Mouse (Mus musculus) hindbrain, embryonic 15.5 days (tissue): Measurements from ENCODE around the gene Fam172a. TPM values are rescaled to one million over a fixed set of nuclear protein-coding genes. Genes with fewer than 3 reads are reported as not detected.

Experiments used
- ATAC-seq: fragments of 200-750 bp; cut with Nextera tagmentation; 2 replicates; pipeline ENCODE4 v1.8.0; 2017; ENCODE audit warnings: low read depth, moderate number of reproducible peaks, moderate TSS enrichment; ENCODE audit not compliant: low FRiP score
- H3K27ac ChIP-seq: fragments of 300-500 bp; sonication (generic); replicated peaks from 2 replicates; pipeline ENCODE4 v1.5.1; 2015; ENCODE audit warnings: mild to moderate bottlenecking, inconsistent platforms
- H3K27me3 ChIP-seq: fragments of 300-500 bp; sonication (generic); 2 replicates; pipeline ENCODE4 v1.6.1; 2015; ENCODE audit warnings: control low read depth, inconsistent platforms
- H3K36me3 ChIP-seq: fragments of 300-500 bp; sonication (generic); 2 replicates; pipeline ENCODE4 v1.6.1; 2015; ENCODE audit warnings: control low read depth, inconsistent platforms
- H3K4me1 ChIP-seq: fragments of 300-500 bp; sonication (generic); replicated peaks from 2 replicates; pipeline ENCODE4 v1.6.1; 2015; ENCODE audit warnings: control low read depth, inconsistent platforms
- H3K4me2 ChIP-seq: fragments of 300-500 bp; sonication (generic); 2 replicates; pipeline ENCODE4 v1.6.1; 2015; ENCODE audit warnings: moderate library complexity, mild to moderate bottlenecking, inconsistent platforms
- H3K4me3 ChIP-seq: fragments of 300-500 bp; sonication (generic); 2 replicates; pipeline ENCODE4 v1.5.1; 2015; ENCODE audit warnings: mild to moderate bottlenecking, inconsistent platforms
- H3K9ac ChIP-seq: fragments of 300-500 bp; sonication (generic); 2 replicates; pipeline ENCODE4 v1.6.1; 2015; ENCODE audit warnings: inconsistent platforms
- H3K9me3 ChIP-seq: fragments of 300-500 bp; sonication (generic); 2 replicates; pipeline ENCODE4 v1.6.1; 2016; ENCODE audit warnings: control low read depth, inconsistent platforms
- WGBS: fragments of 180-500 bp; shearing (Covaris S2); methylation state at CpG from one replicate; pipeline ENCODE4 v1.1.7; 2015; 5-methylcytosine and 5-hydroxymethylcytosine counted together
- polyA plus RNA-seq: library from polyadenylated mRNA; unstranded; fragments of >200 nt; fragmentation: Nextera tagmentation; extraction: Ambion mirVana; gene quantifications from 2 replicates; pipeline ENCODE4 v1.2.1, GENCODE M21; 2015

Gene Fam172a
- polyA plus RNA-seq, 1 experiment from 2014 or later: 38.2 TPM

DNA sequence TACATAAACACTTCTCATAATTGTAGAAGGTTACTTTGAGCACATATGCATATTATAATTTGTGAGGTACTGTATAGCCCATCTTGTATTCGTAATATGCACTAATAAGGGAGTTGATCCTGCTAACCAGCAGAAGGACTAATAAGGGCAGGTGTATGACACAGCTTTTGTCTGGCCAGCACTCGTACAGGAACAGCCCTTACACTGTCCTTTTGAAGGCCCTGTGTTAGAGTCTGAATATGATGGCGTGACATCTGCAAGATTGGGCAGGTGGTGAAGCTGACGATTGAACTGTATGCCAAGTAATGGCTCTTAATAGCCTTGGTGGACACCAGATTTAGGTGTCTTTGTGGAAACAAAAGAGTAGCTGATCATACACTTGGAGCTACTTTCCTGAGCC lies 176.3 kb downstream of the Fam172a start:
- Histone ChIP-seq H3K4me1 (no peaks in the 10 kb centered on the region), H3K36me3 (no peaks in the 10 kb centered on the region), H3K4me2 (no peak overlapping the region), H3K9me3 (no peaks in the 10 kb centered on the region), H3K27ac (no peak overlapping the region), H3K27me3 (no peaks in the 10 kb centered on the region), H3K9ac (no peak overlapping the region), H3K4me3 (no peak overlapping the region)
- WGBS: 55% methylated on average over 4 of the region's 4 CpGs
- 0 out of 2 replicates have a peak, but pooled peaks have one; percentile 42 for ATAC-seq

DNA sequence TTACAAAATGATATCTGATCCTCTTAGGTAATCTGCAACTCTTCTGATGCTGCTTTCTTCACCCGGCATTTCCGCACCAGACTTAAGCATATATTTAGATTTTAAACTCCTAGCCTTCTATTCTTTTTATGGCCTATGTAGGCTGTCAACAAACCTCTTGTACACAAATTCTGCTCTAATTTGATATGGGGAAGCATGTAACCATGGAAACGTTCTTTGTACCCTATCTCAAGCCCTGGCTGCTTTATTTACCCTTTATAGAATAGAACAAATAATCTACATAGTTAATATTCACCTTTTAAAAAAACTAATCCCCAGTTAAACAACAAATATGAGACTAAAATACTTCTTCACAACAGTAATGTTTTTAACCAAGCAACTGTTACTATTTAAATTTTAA lies 176.7 kb downstream of the Fam172a start:
- Histone ChIP-seq H3K4me2 (no peak overlapping the region), H3K4me3 (no peak overlapping the region), H3K36me3 (no peaks in the 10 kb centered on the region), H3K9me3 (no peaks in the 10 kb centered on the region), H3K4me1 (no peaks in the 10 kb centered on the region), H3K27me3 (no peaks in the 10 kb centered on the region), H3K9ac (no peak overlapping the region), H3K27ac (no peak overlapping the region)
- WGBS: 75% methylated on average over 3 of the region's 3 CpGs
- no peak for ATAC-seq

DNA sequence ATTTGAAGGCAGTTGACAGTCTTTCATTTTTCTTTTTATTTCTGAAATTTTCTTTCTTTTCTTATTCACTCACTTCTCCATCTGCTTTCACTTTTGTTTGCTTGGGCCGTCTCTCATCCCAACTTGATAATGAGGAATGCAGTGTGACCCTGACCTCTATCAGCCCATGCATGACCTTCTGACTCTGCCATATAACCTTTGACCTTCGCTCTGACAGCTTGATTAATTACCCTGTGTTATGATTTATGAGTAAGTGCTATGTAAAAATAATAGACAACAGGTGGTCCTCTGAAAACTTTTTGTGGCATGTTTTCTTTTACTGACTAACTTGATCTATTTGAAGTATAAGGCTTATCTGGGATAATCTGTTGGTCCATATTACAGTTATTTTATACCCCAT lies 195.8 kb downstream of the Fam172a start:
- Histone ChIP-seq H3K27me3 (no peaks in the 10 kb centered on the region), H3K4me1 (peaks cover 3% of the 10 kb centered on the region), H3K4me2 (no peak overlapping the region), H3K9me3 (no peaks in the 10 kb centered on the region), H3K36me3 (no peaks in the 10 kb centered on the region), H3K27ac (no peak overlapping the region), H3K4me3 (no peak overlapping the region), H3K9ac (no peak overlapping the region)
- 28% methylated on average over 2 of the region's 2 CpGs for WGBS
- no peak for ATAC-seq

DNA sequence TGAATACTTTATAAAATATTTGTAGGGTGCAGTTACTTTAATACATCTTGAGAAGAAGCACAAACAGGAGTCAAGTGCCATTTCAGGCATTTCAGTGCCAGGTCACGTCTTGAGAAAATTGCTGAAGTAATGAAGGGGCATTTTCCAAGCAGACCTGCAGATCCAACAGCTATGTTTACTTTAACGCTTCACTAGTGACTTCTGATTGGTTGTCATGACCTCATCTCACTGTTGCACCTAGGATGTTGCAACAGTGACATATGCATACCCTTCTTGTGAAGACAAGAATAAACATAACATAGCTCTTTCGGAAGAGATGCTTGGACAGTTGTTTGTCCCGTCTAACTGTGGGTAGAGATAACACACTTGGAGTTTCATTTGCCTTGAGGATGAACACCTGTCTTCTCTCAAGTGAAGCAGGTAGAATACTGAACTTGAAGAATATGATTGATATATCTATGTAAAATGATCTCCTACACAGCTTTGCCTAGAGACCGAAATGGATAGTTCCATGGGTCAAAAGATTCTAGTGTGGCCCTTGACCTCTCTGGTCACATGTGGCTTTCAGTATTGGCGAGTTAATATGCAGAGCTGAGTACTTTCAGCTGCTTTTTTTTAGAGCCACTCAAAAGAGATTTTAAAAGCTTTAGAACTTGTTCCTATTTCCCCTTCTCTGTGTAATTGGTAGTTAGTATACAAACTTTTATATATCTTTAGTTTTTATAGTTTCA lies 196.4 kb downstream of the Fam172a start:
- H3K27me3 ChIP-seq: no peaks in the 10 kb centered on the region
- no peak overlapping the region for H3K4me3 ChIP-seq
- H3K9me3 ChIP-seq: no peaks in the 10 kb centered on the region
- no peaks in the 10 kb centered on the region for H3K36me3 ChIP-seq
- H3K4me2 ChIP-seq: no peak overlapping the region
- 45% methylated on average over 6 of the region's 6 CpGs for WGBS
- H3K4me1 ChIP-seq: no peaks in the 10 kb centered on the region
- ATAC-seq: no peak
- no peak overlapping the region for H3K27ac ChIP-seq
- no peak overlapping the region for H3K9ac ChIP-seq

DNA sequence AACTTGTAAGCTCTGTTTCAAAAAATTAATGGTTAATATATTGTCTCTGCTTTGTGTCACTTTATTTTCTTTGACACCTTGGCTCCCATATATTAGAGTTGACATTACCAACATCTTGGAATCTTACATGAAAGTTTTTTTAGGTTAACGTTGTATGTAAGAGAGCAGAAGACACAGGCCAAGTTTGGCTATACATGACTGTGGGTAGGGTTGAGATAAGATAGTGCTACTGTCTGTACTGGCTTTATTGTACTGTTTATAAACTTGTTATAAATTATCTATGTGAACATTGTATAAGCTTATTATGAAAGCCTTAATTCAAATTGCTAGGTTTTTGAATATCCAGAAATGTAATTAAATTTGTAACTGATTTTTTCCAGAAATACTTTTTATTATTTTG lies 197.9 kb downstream of the Fam172a start:
- H3K4me2 ChIP-seq: no peak overlapping the region
- H3K4me3 ChIP-seq: no peak overlapping the region
- no peak overlapping the region for H3K9ac ChIP-seq
- H3K27ac ChIP-seq: no peak overlapping the region
- no peak for ATAC-seq
- 72% methylated on average over 1 of the region's 1 CpGs for WGBS
- H3K36me3 ChIP-seq: no peaks in the 10 kb centered on the region
- H3K4me1 ChIP-seq: no peaks in the 10 kb centered on the region
- H3K27me3 ChIP-seq: no peaks in the 10 kb centered on the region
- no peaks in the 10 kb centered on the region for H3K9me3 ChIP-seq

DNA sequence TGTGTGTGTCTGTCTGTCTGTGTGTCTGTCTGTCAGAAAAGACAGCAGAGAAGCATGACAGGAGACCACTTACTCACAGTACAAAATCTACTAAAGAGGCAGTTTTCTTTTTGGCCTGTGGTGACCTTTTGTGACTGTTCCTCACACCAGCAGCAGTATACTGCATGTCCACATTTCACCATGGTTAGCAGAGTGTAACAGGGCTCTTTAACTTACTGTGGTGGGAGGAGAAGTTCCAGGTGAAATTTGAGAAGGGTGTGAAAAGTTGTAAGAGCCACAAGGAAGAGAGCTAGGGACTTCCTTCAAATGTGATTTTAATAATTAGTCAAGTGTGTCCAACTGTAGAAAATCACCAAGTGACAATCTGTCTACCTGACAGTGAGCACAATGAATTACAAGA lies 199.0 kb downstream of the Fam172a start:
- H3K4me3 ChIP-seq: no peak overlapping the region
- no peaks in the 10 kb centered on the region for H3K4me1 ChIP-seq
- H3K9me3 ChIP-seq: no peaks in the 10 kb centered on the region
- no peak overlapping the region for H3K27ac ChIP-seq
- no peaks in the 10 kb centered on the region for H3K36me3 ChIP-seq
- no peaks in the 10 kb centered on the region for H3K27me3 ChIP-seq
- no peak overlapping the region for H3K4me2 ChIP-seq
- H3K9ac ChIP-seq: no peak overlapping the region
- ATAC-seq: no peak

DNA sequence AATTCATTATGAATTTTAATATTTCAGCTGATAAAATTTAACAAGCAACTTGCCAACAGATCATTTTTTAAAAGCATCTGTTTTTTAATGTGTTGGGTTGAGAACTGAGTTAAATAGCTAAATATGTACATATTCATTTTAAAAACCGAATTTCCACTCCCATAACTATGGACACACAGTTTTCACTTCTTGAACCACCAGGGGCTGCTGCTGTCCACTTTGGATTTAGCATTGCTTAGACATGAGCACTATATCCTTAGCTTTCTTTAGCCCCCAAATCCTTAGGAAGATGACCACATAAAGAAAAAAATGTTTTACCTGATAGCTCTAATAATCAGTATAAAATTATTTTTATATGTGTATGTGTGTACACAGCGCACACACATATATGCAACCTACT lies 207.4 kb downstream of the Fam172a start:
- H3K4me3 ChIP-seq: no peak overlapping the region
- no peak overlapping the region for H3K27ac ChIP-seq
- no peak overlapping the region for H3K9ac ChIP-seq
- no peaks in the 10 kb centered on the region for H3K4me1 ChIP-seq
- no peaks in the 10 kb centered on the region for H3K36me3 ChIP-seq
- ATAC-seq: no peak
- WGBS: 86% methylated on average over 2 of the region's 2 CpGs
- H3K4me2 ChIP-seq: no peak overlapping the region
- H3K9me3 ChIP-seq: no peaks in the 10 kb centered on the region
- no peaks in the 10 kb centered on the region for H3K27me3 ChIP-seq

DNA sequence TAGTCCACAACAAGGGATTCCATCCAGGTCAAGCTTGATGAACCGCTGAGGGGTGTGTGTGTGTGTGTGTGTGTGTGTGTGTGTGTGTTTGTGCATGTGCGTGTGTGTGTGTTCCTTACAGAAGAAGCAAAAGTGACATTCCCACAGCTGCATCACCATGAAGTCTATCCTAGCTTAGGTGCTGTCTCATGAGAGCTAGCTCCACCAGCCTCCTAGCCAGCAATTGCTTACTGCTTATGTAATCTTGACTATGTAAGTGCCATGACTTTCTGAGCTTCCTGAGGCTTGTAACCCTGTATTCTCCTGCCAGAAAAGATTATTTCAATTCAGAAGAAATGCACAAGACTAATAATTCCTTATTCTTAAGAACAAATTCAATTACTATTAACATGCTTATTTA lies 221.0 kb downstream of the Fam172a start:
- 96% methylated on average over 2 of the region's 2 CpGs for WGBS
- H3K9me3 ChIP-seq: no peaks in the 10 kb centered on the region
- H3K4me1 ChIP-seq: no peaks in the 10 kb centered on the region
- H3K9ac ChIP-seq: no peak overlapping the region
- no peak for ATAC-seq
- H3K36me3 ChIP-seq: no peaks in the 10 kb centered on the region
- H3K4me2 ChIP-seq: no peak overlapping the region
- H3K4me3 ChIP-seq: no peak overlapping the region
- no peak overlapping the region for H3K27ac ChIP-seq
- no peaks in the 10 kb centered on the region for H3K27me3 ChIP-seq

DNA sequence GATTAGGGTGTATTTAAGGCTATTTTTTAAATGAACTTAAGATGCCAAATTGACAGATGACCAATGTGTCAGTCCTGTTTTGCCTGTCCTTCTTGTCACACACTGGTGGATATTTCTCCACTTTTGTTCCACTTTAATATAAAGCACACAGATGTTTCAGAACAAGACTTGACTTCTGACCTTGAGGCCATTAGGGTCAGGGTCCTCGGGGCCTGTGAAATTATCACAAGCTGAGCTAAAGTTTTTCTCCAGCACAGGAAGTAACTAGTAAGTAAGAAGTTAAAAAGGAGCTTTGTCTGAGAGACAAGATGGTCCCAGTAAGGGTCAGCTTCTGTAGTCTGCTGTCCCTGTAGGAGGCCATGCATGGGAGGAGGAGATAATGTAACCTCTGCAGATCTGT lies 255.8 kb downstream of the Fam172a start:
- 4% methylated on average over 1 of the region's 1 CpGs for WGBS
- no peaks in the 10 kb centered on the region for H3K36me3 ChIP-seq
- ATAC-seq: no peak

DNA sequence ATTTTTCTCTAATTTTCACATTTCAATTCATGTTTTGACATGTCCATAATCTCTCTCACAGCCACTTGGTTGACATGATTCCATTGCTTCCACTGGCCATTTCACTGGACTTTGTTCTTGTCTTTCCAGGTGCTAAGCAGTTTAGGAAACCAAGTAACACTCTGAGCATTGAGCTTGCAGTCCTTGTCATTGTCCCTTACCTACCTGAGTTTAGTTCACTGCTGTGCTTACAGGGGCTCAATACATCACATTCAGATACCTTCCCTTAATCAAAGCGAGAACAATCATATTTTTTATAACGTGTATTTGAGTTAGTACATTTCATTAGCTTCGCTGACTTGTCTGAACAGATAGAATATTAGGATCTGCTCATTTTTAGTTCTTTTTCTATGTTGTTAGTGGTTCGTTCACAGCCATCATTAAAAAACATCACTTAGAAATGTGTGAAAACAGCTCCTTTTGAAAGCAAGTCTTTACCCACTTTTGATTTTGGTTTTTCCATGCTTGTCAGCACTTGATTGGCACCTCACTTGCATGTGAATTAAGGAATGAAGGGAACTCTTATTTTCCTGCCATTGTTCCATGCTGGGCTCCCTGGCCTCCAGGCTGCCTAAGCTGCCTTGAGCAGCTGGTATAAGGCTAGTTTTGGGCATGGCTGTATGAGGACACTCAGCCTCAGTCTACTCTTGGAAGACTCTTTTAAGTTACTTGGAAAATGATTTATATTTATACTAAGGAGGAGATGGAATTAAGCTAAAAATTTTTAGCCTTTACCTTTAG lies 257.9 kb downstream of the Fam172a start:
- Histone ChIP-seq H3K4me2 (no peak overlapping the region), H3K27me3 (no peaks in the 10 kb centered on the region), H3K4me1 (no peaks in the 10 kb centered on the region), H3K27ac (no peak overlapping the region), H3K9me3 (0 out of 2 replicates have a peak, but pooled peaks cover 3% of the 10 kb centered on the region), H3K4me3 (no peak overlapping the region), H3K9ac (no peak overlapping the region), H3K36me3 (no peaks in the 10 kb centered on the region)
- WGBS: 59% methylated on average over 4 of the region's 4 CpGs
- ATAC-seq: no peak

More for the DNA sequence above, 255.8 kb downstream of the Fam172a start:
- Histone ChIP-seq H3K9me3 (no peaks in the 10 kb centered on the region), H3K4me2 (no peak overlapping the region), H3K27me3 (no peaks in the 10 kb centered on the region), H3K4me3 (no peak overlapping the region), H3K27ac (no peak overlapping the region), H3K9ac (no peak overlapping the region), H3K4me1 (no peaks in the 10 kb centered on the region)

DNA sequence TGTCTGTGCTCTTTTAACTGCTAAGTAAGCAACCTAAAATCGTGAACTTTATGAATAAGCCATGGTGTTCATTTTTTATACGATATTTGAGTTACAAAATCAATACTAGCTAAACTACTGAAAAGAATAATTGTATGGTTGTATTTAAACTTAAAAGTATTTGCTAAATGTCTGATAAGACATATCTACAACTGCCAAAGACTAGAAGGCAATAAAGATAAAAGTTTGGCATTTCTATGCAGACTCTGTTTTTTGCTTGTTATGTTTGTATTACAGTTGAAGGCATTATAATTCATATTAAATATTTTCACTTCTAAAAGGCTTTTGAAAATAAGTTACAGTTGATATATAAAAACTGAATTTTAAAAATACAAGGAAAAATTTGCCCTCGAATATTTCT lies 274.4 kb downstream of the Fam172a start:
- Histone ChIP-seq H3K4me1 (no peaks in the 10 kb centered on the region), H3K4me3 (no peak overlapping the region), H3K27ac (no peak overlapping the region), H3K36me3 (no peaks in the 10 kb centered on the region), H3K4me2 (no peak overlapping the region), H3K9ac (no peak overlapping the region), H3K9me3 (no peaks in the 10 kb centered on the region), H3K27me3 (no peaks in the 10 kb centered on the region)
- ATAC-seq: no peak
- WGBS: 84% methylated on average over 3 of the region's 3 CpGs

DNA sequence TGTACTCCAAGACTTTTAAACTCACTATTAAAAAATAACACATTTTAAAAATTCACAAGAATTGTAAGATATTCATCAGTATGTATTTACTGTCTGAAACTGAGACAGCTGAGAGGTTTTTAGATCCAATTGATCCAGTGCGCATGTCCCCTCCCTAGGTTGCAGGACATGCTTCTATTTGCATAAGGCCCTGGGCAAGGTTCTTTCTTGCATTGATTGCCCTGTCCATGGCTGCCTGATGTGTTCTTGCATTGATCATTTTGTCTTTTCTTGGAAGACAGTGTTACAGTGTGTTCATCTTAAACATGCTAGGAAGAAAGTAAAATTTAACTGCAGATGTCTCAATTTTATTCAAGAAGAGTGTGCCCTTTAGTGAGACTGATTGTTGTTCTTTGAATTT lies 275.3 kb downstream of the Fam172a start:
- H3K27me3 ChIP-seq: no peaks in the 10 kb centered on the region
- no peak overlapping the region for H3K4me3 ChIP-seq
- no peaks in the 10 kb centered on the region for H3K9me3 ChIP-seq
- no peaks in the 10 kb centered on the region for H3K4me1 ChIP-seq
- H3K4me2 ChIP-seq: no peak overlapping the region
- ATAC-seq: no peak
- no peak overlapping the region for H3K27ac ChIP-seq
- H3K36me3 ChIP-seq: no peaks in the 10 kb centered on the region
- no peak overlapping the region for H3K9ac ChIP-seq
- 60% methylated on average over 1 of the region's 1 CpGs for WGBS
